Mouse (Mus musculus) hindbrain, embryonic 16.5 days (tissue): ENCODE measurements around the gene Fam57a. TPM values are rescaled to one million over a fixed set of nuclear protein-coding genes. Genes with fewer than 3 reads are reported as not detected.
"Not testable (repeated sequence)": the region's sequence is repeated elsewhere in the genome, so short reads cannot be mapped to it uniquely, and the experiment has no call there.

ENCODE experiments used
- ATAC-seq: fragments of 200-750 bp; cut with Nextera tagmentation; 2 replicates; pipeline ENCODE4 v1.8.0; 2017; ENCODE audit warnings: moderate TSS enrichment, moderate library complexity
- H3K27ac ChIP-seq: fragments of 300-500 bp; sonication (generic); 2 replicates; pipeline ENCODE4 v1.5.1; 2014; ENCODE audit warnings: low read depth, mild to moderate bottlenecking, control low read depth, low read length, moderate library complexity
- H3K27me3 ChIP-seq: fragments of 300-500 bp; sonication (generic); replicated peaks from 2 replicates; pipeline ENCODE4 v1.6.1; 2014; ENCODE audit warnings: low read length; ENCODE audit not compliant: control insufficient read depth, insufficient read depth
- H3K36me3 ChIP-seq: fragments of 300-500 bp; sonication (generic); 2 replicates; pipeline ENCODE4 v1.6.1; 2014; ENCODE audit warnings: mild to moderate bottlenecking, low read length, moderate library complexity, mixed read lengths; ENCODE audit not compliant: control insufficient read depth, insufficient read depth
- H3K4me1 ChIP-seq: fragments of 300-500 bp; sonication (generic); 2 replicates; pipeline ENCODE4 v1.6.1; 2014; ENCODE audit warnings: low read depth, low read length; ENCODE audit not compliant: control insufficient read depth, insufficient read depth
- H3K4me2 ChIP-seq: fragments of 300-500 bp; sonication (generic); 2 replicates; pipeline ENCODE4 v1.6.1; 2014; ENCODE audit warnings: mild to moderate bottlenecking, low read length, control low read depth, moderate library complexity
- H3K4me3 ChIP-seq: fragments of 300-500 bp; sonication (generic); 2 replicates; pipeline ENCODE4 v1.5.1; 2014; ENCODE audit warnings: mild to moderate bottlenecking, low read length, control low read depth, moderate library complexity
- H3K9ac ChIP-seq: fragments of 300-500 bp; sonication (generic); 2 replicates; pipeline ENCODE4 v1.6.1; 2014; ENCODE audit warnings: low read depth, mild to moderate bottlenecking, control low read depth, low read length, moderate library complexity
- H3K9me3 ChIP-seq: fragments of 300-500 bp; sonication (generic); 2 replicates; pipeline ENCODE4 v1.6.1; 2014; ENCODE audit warnings: mild to moderate bottlenecking, low read length, moderate library complexity; ENCODE audit not compliant: control insufficient read depth
- WGBS: fragments of 180-500 bp; shearing (Covaris S2); extraction: QIAGEN DNeasy Blood & Tissue Kit; methylation state at CpG from one replicate; pipeline ENCODE4 v1.1.7; 2014; 5-methylcytosine and 5-hydroxymethylcytosine counted together
- polyA plus RNA-seq: library from polyadenylated mRNA; unstranded; fragments of >200 nt; fragmentation: Nextera tagmentation; extraction: Ambion mirVana; gene quantifications from 2 replicates; pipeline ENCODE4 v1.2.1, GENCODE M21; 2015

Fam57a gene
- polyA plus RNA-seq, 1 experiment from 2014 or later, result 24.8 TPM

DNA sequence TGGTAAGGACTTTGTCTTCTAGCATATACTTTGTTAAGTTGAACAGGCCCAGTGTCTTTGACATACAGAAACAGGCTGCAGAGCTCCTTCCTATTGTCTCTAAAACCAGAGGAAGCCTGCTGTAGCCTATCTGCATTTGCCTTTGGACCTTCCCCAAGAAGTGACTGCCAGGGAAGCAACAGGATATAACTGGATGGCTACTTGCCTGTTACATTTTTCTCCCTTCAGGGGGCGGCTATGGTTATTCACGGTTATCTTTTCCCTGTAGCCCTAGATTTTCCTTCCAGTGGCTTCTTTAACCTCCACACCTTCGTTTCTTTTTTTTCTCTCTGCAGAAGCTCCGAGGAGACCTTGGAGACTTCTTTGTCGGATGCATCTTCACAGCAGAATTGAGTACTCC lies 27.3 kb downstream of the Fam57a start:
- no peak overlapping the region for H3K4me2 ChIP-seq
- peaks cover 19% of the 10 kb centered on the region for H3K36me3 ChIP-seq
- H3K27me3 ChIP-seq, result no peaks in the 10 kb centered on the region
- 84% methylated on average over 5 of the region's 5 CpGs for WGBS
- ATAC-seq, result no peak
- H3K4me1 ChIP-seq, result peaks cover 13% of the 10 kb centered on the region
- H3K4me3 ChIP-seq, result no peak overlapping the region
- no peaks in the 10 kb centered on the region for H3K9me3 ChIP-seq
- no peak overlapping the region for H3K27ac ChIP-seq
- no peak overlapping the region for H3K9ac ChIP-seq

- no peaks in the 10 kb centered on the region for H3K9me3 ChIP-seq
- no peak overlapping the region for H3K4me3 ChIP-seq
- no peaks in the 10 kb centered on the region for H3K4me1 ChIP-seq
- H3K4me2 ChIP-seq, result no peak overlapping the region
- peaks cover 27% of the 10 kb centered on the region for H3K36me3 ChIP-seq
- WGBS, result 90% methylated on average over 13 of the region's 13 CpGs
- no peak for ATAC-seq
- no peak overlapping the region for H3K9ac ChIP-seq
- H3K27me3 ChIP-seq, result no peaks in the 10 kb centered on the region
- no peak overlapping the region for H3K27ac ChIP-seq
Observed at GRCm38 (mm10) chr11:76210228-76210985, 30.9 kb downstream of the Fam57a start.

DNA sequence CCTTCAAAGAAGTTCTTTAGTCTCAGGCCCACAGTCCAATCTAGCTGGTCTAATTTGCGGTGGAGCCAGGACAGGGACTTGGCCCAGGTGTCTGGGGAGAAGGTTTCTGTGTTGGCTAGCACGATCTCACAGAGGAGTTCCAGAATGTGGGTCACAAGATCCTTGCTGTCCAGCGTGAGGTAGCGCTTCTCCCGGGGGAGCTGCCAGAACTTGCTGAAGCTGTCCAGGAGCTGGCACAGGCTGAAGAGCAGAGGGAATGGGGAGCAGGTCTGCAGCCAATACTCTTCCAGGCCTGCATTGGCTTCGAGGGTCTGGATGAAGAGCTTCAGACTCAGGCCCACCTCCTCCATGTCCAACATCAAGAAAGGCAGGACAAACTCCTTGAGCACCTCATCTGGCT lies 32.1 kb downstream of the Fam57a start:
- H3K27ac ChIP-seq, H3K9ac ChIP-seq, H3K27me3 ChIP-seq, H3K9me3 ChIP-seq, ATAC-seq, H3K4me1 ChIP-seq, H3K4me2 ChIP-seq, H3K4me3 ChIP-seq: not testable (repeated sequence)
- 100% methylated on average over 5 of the region's 6 CpGs for WGBS
- H3K36me3 ChIP-seq, result peaks cover 26% of the 10 kb centered on the region

GRCm38 (mm10) chr11:76213841-76214240 lies 34.4 kb downstream of the Fam57a start:
- Histone ChIP-seq H3K27ac (no peak overlapping the region), H3K36me3 (peaks cover 10% of the 10 kb centered on the region; the same call in 1 of the 2 replicates), H3K4me3 (no peak overlapping the region), H3K4me1 (peaks cover 8% of the 10 kb centered on the region), H3K9me3 (no peaks in the 10 kb centered on the region), H3K9ac (no peak overlapping the region), H3K4me2 (no peak overlapping the region), H3K27me3 (no peaks in the 10 kb centered on the region)
- 15% methylated on average over 5 of the region's 5 CpGs for WGBS
- no peak for ATAC-seq

- H3K9ac ChIP-seq, result no peak overlapping the region
- no peaks in the 10 kb centered on the region for H3K27me3 ChIP-seq
- peaks cover 8% of the 10 kb centered on the region for H3K4me1 ChIP-seq
- H3K9me3 ChIP-seq, result no peaks in the 10 kb centered on the region
- no peak overlapping the region for H3K4me2 ChIP-seq
- peaks cover 8% of the 10 kb centered on the region; the same call in 1 of the 2 replicates for H3K36me3 ChIP-seq
- H3K4me3 ChIP-seq, result no peak overlapping the region
- no peak for ATAC-seq
- H3K27ac ChIP-seq, result no peak overlapping the region
- 94% methylated on average over 2 of the region's 2 CpGs for WGBS
Observed at GRCm38 (mm10) chr11:76215011-76215410, 35.5 kb downstream of the Fam57a start.

DNA sequence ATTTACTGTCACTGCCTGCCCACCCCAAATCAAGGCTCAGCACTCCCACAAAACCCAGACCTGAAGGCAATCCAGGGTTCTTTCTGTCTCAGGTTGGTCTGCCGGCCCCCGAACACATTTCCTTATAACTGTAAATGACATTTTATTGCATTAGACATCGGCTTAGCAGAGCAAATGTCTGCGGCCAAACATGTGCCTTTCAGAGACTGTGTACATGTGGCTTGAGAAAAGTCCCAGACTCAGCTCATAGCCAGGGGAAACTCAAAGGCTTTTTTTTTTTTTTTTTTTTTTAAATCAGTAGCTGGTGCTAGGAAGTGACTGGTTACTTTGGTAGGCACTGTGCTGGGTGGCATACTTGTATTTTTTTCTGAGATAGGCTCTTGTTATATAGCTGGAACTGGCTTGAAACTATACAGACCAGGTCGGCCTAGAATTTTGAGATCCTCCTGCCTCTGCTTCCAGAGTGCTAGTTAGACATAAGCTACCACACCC lies 36.6 kb downstream of the Fam57a start:
- H3K4me3 ChIP-seq, result peak overlapping the region; percentile 78; the same call in 1 of the 2 replicates
- H3K9ac ChIP-seq, result no peak overlapping the region
- H3K27ac ChIP-seq, result no peak overlapping the region

DNA sequence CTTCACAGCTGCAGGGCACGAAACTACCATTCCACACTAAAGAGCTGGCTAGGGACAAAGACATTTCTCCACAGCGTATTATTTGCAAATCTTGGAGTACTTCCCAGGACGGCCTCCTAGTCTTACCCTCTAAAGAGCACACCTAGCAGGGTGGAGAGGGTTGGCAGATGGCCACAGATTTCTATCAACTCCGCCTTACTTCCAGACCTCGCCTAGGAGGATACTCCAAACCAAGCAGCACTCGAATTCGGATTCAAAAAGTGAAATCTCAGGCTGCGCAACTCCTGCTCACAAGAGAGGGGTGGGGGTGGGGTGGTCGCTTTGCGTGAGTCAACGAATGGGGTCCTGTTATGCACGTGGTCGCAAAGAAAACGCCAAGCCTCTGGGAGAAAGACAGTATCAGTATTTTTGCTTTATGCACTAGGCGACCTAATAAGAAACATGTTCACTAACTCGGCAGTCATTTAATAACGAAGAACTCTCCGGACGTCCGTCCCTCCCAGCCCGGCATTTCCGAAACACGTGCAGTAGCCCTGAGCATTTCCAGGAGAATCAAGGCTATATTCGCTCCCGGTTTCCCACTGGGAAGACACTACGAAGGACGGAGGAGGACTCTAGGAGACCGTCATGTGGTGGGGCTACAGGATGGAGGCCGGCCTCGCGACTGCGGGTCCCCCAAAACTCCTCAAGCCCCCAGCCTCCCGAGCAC lies 37.4 kb downstream of the Fam57a start:
- Histone ChIP-seq H3K27me3 (no peaks in the 10 kb centered on the region), H3K4me2 (peak overlapping the region; percentile 73), H3K36me3 (peaks cover 7% of the 10 kb centered on the region; the same call in 1 of the 2 replicates), H3K9me3 (no peaks in the 10 kb centered on the region), H3K4me3 (peak overlapping the region; percentile 78), H3K9ac (peak overlapping the region; percentile 89), H3K4me1 (peaks cover 8% of the 10 kb centered on the region), H3K27ac (peak overlapping the region; percentile 82)
- peak; percentile 16 for ATAC-seq
- 2% methylated on average over 33 of the region's 33 CpGs for WGBS

More for the DNA sequence above, 36.6 kb downstream of the Fam57a start:
- ATAC-seq, result no peak
- 92% methylated on average over 5 of the region's 5 CpGs for WGBS
- H3K27me3 ChIP-seq, result no peaks in the 10 kb centered on the region
- H3K36me3 ChIP-seq, result peaks cover 7% of the 10 kb centered on the region; the same call in 1 of the 2 replicates
- peak overlapping the region; percentile 73 for H3K4me2 ChIP-seq
- no peaks in the 10 kb centered on the region for H3K9me3 ChIP-seq
- peaks cover 8% of the 10 kb centered on the region for H3K4me1 ChIP-seq

DNA sequence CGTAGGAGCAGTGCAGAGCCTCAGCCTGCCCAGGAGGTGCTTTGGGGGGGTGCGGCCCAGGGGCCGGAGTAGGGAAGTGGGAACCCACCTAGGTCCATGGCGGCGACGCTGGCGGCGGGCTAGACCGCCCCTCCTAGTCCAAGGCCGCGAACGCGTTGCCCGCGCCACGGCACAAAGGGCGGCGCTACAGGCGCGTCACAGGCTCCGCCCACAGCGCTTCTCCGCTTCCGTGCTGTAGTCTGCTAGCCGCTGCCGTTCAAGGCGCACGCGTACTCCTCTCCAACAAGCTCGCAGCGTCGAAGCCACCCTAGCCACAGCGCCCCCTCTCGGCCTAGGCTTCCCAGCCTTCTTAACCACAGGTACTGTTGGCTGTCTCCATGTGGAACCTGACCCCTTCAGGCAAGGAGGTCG lies 37.9 kb downstream of the Fam57a start, which contains the start of the genes Dbil5 and Gemin4:
Gene Dbil5, plus strand, starts transcription at position 219 of the 411 bp plus-strand sequence.
Gene Gemin4, minus strand, starts transcription at position 275 of the 411 bp plus-strand sequence.
- peak within 1 kb of the TSS; percentile 89 for H3K9ac ChIP-seq
- no peaks in the 10 kb centered on the region for H3K9me3 ChIP-seq
- H3K4me2 ChIP-seq, result peak within 1 kb of the TSS; percentile 73
- H3K27me3 ChIP-seq, result no peaks in the 10 kb centered on the region
- peaks cover 8% of the 10 kb centered on the region for H3K4me1 ChIP-seq
- ATAC-seq, result peak; percentile 98
- H3K4me3 ChIP-seq, result peak within 1 kb of the TSS; percentile 78
- peak within 1 kb of the TSS; percentile 82 for H3K27ac ChIP-seq
- peaks cover 8% of the 10 kb centered on the region; the same call in 1 of the 2 replicates for H3K36me3 ChIP-seq
- under 1% methylated on average over 35 of the region's 35 CpGs for WGBS

- peaks cover 8% of the 10 kb centered on the region for H3K36me3 ChIP-seq
- no peaks in the 10 kb centered on the region for H3K9me3 ChIP-seq
- no peak overlapping the region for H3K4me3 ChIP-seq
- 96% methylated on average over 5 of the region's 5 CpGs for WGBS
- no peaks in the 10 kb centered on the region for H3K27me3 ChIP-seq
- H3K4me1 ChIP-seq, result no peaks in the 10 kb centered on the region
- H3K9ac ChIP-seq, result no peak overlapping the region
- H3K27ac ChIP-seq, result no peak overlapping the region
- no peak for ATAC-seq
- H3K4me2 ChIP-seq, result no peak overlapping the region
Observed at GRCm38 (mm10) chr11:76224631-76225030, 45.2 kb downstream of the Fam57a start.
